Mouse (Mus musculus): ENCODE results near the gene Kbtbd3.

The Kbtbd3 gene

DNA sequence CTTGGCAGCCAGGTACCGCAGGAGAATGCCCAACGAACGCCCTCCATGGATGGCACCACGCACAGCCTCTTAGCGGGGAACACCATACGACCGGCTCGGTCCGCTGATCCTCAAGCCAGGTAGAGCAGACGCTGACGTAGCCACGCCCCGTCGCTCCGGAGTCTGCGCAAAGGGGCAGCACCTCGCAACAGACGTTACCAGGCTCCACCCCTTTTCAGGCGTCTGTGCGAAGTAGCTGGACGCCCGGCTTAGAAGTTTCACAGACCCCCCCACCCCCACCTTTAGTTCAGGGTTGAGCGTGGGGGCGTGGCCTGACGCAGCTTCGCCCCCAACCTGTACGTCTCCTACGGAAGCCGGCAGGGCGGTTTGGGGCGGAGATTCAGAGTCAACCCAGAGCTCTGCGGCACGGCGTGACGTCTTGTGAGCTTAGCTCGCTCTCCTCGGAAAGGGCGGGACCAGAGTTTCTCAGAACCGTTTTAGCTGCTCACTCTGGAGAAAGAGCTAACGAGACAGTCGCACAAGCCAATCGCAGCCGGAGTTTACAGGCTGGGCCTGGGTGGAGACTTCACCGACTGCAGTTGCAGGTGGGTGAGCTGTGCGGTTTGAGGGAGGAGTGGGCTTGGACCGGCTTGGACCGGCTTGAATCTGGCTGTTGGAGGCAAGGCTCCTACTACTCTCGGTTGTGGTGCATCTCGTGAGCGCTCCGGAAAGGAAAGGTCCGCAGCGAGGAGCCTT, at the start of gene Kbtbd3, which contains the start of gene Aasdhppt:
Gene Kbtbd3 (plus strand): TSS at position 483 of the 735 bp plus-strand sequence.
Gene Aasdhppt (minus strand): TSS at position 121 of the 735 bp plus-strand sequence.
- peak; percentile 99 for DNase-seq

DNA sequence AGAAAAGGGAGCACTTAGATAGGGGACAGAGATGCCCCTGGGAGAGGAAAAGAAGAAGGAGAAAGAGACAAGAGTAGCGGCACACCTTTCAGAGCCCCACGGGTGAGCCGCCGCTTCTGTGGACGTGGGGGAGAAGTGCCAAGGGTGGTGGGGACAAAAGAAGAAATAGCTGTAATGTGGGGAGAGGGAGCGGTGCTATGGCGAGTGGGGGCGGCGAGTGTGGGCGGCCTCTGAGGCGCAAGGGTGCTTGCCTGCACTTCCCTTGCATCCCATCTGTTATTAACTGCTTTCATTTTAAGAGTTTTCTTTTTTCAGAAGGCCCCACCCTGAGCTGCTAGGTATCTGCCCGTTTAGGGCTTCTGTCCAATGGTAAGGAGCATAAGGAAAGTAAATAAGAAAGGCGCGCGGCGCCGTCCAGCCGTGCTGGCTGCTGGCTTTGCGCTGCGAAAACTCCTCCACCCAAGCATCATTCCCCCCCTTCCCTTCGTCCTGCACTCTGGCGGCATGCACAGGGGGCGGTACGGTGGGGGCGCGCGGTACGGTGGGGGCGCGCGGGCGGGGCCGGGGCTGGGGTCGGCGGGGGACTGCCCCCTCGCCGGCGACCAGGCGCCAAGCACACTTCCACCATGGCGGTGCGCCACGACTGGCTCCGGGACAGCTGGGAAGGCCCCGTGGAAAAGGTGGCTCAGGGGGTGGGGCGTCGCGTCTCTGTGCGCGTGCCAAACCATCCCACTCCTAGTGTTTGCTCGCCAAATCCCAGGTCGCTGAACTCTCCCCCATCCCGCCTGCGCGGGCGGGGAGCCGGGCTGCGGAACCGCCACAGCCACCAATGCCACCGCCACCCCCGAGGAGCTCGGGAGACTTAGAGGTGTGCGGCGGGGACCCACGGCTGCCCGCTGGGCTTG, 49.5 kb upstream of the Kbtbd3 start:
- peak; percentile 42 to 81 for DNase-seq

DNA sequence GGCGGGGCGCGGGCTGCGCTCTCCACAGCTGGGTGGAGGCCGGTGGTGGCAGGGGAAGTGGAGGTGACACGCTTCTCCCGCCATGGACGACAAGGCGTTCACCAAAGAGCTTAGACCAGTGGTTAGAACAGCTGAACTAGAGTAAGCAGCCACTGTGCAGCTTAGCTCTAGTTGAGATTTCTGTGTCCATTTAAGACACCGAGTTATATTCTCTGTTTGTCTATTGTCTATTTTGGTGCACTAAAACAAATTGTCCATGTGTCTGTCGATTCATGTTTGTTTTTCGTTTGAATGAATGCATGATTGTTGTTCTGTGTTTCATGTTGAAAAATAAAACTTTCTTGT, 48.9 kb upstream of the Kbtbd3 start:
- no peak for DNase-seq

DNA sequence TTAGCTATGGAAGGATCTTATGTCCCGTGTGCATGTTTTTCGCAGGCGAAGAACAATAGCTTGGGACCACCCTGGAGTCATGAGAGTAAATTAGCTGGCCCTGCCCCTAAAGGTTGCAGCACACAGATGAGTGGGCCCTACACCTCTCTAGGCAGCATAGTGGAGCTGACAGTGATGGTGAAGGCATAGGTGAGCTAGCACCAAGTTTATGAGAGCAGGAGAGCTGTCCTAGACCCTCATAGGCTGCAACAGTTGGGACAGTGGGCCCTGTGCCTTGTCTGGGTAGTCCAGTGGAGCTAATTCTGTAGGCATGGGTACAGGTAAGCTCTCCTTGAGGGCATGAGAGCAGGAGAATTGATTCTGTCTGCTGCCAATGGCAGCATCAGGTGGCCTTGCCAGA, 42.8 kb upstream of the Kbtbd3 start:
- DNase-seq, result no peak

DNA sequence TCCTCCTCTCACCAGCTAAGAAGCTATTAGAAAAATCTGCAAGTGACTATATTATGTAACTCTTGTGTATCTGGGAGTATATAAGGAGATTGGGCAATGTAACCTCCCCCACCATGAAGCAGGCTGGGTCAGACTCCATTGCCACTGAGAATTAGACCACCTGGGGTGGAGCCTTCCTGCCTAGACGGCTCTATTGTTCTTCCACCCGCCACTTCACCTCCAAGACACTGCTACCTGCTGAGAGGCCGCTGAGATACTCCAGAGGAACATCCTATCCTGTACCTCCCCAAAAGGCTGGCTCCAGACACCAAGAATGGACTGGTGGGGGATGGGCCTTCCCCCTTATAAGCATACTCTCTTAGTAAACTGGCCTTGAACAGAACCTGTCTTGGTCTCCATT, 25.8 kb upstream of the Kbtbd3 start:
- no peak for DNase-seq

DNA sequence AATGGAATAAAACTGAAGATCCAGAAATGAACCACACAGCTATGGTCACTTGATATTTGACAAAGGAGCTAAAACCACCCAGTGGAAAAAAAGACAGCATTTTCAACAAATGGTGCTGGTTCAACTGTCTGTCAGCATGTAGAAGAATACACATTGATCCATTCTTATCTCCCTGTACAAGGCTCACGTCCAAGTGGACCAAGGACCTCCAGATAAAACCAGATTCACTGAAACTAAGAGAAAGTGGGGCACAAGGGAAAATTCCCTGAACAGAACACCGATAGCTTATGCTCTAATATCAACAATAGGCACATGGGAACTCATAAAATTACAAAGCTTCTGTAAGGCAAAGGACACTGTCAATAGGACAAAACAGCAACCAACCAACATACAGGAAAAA, 9.2 kb upstream of the Kbtbd3 start:
- no peak for DNase-seq

DNA sequence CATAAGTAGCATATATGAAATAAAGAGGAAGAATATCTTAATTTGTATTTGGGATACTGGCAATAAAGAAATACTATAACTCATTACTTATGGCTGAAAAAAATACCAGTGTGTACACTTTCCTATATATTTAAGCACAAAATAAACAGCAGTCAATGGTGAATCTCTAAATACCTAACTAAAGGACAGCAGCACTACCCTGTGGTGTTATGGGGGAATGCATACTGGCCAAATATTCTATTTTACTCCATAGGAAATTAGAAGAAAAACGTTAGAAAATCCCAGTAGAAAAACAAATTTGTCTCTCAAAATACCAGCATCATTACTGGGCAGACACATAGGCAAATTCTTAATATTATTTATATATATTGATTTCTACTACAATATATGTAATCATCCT, 4.8 kb upstream of the Kbtbd3 start:
- no peak for DNase-seq

DNA sequence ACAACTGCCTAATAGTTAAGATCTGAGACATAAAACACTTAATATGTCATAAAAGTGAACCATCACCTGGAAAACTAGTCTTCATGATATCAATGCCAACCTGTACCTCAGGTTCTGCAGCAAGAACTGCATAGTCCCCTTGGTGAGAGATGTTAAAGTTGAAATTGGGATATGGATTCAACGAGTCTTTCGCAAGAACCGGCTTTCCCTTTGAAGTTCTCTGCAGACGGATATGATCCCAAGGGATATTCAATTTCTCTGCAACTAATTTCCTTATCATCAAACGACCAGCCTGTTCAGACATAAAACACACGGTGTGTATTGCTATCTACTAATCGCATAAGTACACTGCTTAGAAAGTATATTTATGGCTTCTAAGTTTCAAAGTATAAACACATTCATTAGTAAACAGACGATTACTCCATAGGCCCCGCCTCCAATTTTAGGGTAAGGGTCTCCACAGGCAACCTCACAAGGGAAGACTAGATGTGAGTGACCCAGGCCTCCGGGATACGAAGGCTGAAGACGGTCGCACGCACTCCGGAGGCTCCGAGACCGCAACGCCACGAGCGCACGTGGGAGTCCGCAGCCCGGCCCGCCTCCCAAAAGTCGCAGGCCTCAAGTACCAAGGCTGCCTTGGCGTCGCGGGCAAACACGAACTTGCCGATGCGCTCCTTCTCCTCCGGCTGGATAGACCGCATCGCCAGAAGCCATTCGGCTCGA, 844 bp upstream of the Kbtbd3 start:
- DNase-seq, result no peak

DNA sequence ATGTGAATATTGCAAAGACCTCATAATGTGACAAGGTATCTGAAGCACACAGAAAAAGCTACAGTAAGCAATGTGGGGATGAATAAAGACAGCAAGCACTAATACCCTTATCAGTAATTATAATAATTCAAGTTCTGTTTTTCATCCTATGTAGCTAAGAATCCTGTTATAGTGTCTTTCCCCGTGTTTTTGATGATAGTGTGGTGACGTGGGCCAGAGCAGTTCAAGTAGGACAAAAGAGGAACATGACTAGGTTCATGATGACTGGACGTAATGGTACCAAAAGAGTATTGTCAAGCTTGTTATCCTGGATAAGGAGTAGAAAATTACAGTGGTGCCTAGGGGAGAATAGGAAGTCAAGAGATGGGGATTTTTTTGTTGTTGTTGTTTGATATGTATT, 1.1 kb downstream of the Kbtbd3 start:
- DNase-seq, result no peak

DNA sequence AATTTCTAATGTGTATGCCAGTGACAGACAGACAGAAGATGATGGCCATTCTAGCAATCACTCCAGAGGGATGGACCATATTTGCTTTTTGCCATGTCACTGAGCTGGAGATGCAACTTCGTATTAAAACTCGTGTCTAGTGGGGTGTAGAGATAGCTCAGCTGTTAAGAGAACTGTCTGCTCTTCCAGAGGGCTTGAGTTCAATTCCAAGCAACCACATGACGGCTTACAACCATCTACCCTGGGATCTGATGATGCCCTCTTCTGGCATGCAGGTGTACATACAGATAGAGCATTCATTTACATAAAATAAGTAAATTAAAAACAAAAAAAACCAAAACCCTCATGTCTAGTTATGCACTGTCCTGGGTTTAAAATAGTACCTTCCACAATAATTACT, 1.5 kb downstream of the Kbtbd3 start:
- no peak for DNase-seq

DNA sequence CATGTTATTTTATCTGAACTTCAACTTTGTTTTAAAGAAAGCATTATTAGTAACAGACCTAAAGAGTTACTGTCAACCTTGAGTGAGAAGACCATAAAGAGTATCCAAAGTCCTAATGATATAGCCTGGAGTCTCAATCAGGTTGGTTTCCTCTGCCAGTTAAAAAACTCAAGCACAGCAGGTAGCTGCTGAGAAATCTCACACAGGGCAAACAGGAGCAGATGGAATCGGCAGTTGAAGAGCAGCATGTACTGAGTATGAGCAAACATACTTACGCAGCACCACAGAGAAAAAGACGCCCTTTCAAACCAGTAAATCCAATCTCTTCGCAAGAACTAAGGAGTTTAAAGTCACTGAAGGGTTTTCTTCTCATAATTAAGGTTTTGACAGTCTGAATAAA, 4.3 kb downstream of the Kbtbd3 start:
- DNase-seq, result peak; percentile 49 to 63

DNA sequence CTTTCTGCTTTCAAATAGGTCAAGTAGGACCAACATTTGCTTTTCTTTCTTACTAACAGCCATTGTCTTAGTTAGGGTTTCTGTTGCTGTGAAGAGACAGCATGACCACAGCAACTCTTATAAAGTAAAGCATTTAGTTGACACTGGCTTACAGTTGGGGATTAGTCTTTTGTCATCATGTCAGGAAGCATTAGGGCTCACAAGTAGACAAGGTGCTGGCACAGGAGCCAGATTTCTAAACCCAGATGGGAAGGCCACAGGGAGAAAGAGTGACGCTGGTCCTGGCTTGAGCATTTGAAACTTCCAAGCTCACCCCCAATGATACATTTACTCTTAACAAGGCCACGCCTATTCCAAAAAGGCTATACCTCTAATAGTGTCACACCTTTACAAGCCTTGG, 6.1 kb downstream of the Kbtbd3 start:
- no peak for DNase-seq

DNA sequence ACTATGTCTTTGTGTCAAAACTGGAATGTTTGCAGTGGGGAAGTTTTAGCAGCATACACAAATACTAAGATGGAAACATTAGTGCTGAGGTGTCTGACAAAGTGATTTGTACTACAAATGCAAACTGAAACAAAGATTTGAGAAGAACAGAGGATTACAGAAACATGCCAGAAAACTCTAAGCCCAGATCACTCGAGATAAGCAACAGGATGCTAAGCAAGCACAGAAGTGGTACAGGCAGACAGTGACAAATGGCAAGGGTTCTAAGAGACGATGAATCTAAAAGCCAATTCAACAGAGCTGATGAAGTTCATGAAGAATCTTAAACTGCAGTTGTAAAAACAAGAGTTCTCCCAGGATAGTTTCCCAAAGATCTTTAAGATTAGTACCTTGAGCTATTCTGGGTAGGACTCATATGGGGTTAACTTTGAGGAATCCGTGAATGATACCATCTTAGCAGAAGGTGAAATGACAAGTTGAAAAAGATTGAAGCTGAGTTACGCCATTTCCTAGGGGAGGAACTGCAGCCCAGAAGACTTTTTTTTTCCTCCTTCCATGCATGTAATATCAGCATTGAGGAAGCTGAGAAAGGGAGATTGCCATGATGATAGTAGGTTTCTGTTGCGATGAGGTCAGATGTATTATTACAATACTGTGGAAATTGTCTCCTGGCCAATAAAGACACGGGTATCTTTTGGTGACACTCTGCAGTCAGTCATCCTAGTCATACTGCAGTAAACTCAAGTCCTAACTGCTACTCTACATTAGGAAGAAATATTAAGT, 9.5 kb downstream of the Kbtbd3 start:
- DNase-seq, result no peak

DNA sequence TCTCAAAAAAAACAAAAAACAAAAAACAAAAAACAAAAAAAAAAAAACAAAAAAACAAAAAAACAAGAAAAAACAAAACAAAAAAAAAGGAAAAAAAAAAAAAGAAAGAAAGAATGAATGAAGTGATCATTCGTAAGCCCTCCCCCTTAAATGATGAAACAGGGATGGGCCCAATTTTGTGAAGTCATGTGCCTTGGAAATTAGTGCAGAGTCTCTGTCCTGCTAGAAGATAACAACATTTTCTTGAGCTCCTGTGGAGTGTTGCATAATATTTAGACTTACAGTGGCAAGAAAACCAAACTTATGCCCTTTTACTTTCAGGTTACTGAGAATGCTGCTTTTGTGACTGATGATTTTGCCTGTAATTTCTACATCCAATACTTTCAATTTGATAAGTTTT, 43.5 kb downstream of the Kbtbd3 start:
- DNase-seq, result no peak

DNA sequence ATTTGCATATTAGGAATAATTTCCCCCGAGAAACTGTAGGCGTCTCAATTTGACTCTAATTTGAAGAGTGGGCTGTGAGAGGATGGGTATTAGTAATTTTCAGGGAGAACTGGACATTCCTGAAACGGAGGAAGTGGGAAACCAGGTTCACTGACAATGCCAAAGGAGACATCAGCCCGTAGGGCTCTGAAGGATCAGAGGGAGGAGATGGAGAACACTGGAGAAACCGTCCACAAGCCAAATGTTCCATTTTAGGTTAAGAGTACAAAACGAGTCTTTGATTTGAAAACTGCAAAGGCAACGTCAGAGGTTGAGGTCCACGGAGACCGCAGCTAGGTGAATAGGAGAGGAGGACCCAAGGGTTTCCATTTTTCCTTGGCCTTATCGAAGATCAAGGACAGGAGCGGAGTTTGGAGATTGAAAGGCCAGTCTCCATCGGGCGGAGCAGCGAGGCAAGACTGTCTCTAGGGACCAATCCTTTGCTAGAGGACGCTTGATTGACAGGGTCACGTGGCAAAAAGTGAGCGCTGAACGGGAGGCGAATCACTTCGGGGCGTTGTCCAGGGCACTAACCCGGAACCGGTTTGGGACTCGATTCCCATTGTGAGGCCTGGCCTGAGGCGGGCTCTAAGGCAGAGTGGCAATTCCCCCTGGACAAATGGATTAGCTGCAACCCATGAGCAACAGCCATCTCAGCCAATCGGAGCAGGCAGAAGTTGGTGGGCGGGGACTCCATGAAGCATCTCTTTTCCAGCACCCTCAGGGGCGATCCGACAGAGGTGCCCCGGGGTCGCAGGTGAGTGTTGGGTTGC, 66.4 kb downstream of the Kbtbd3 start, which contains the start of gene Msantd4:
Gene Msantd4 (plus strand): TSS at position 735 of the 812 bp plus-strand sequence.
- DNase-seq, result peak; percentile 93 to 100

DNA sequence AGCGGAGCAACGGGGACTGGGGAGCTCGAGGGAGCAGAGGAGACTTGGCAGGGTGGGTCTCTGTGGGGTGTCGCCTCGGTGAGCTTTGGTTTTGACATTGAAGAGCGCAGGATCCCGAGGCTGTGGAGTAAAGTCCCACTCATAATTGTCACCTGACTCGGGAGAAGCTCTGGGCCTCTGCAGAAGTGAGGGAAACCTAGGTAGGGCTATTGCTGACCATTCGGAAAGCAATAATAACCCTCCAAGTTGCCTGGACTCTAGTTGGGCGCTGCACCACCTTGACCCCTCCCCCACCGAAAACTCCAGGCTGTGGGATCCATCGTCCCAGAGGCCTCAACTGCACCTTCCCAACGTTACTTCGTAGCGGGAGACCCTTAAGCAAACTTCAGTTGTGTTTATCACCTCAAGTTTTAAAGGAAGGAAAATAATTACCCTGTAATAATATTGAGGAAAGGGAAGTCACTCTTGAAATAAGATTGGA, 67.0 kb downstream of the Kbtbd3 start:
- DNase-seq, result no peak

Measured in cerebellum, adult 18-20 months (tissue).